Mouse (Mus musculus) heart, adult 2 months (tissue): Measurements from ENCODE around the gene Neurod1.
A peak's percentile ranks its signal among the peaks of the same experiment; 100 is the strongest.

Source experiments
- CTCF ChIP-seq: fragments of 200-600 bp; IDR thresholded peaks from 2 replicates; pipeline ENCODE4 v1.8.1; 2022; ENCODE audit warnings: antibody characterized with exemption, mild to moderate bottlenecking, moderate library complexity
- POLR2A ChIP-seq: fragments of 200-500 bp; IDR thresholded peaks from 2 replicates; pipeline ENCODE4 v1.6.1; 2011; ENCODE audit warnings: mild to moderate bottlenecking, low read depth, low read length, control low read depth; ENCODE audit not compliant: insufficient read depth

DNA sequence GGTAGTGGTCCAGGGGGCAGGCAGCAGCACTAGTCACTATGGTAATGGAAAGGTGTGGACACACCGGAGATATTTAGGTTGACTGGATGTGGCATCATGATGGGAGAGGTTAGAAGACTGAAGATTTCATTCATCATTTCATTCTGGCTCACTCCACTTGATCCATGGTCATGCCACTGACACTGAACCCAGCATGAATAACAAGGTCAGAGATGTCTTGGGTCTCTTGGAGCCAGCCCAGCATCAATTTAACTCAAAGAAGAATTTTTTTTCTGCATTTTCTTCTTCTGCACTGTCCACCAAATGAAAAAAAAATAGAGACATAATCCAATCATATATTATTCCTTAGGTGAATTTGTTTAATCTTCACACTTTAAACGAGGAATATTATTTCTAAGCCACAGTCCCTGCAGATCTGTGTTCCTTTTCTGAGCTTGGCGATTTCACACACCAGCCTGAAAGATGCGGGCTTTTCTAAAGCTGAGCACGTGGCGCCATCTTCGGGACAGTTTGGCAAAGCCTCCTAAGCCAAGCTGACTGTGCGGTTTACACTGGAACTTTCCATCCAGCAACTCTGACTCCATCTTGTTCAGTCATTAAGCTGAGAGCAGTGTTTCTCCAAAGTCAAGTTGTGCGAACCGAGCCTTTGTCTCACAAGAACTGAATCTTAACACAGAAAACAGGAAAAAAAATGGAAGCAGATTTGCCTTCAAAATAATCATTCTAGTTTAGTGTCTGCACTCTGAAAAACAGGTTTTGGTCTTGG is 42.6 kb upstream of the Neurod1 start:
- TF ChIP-seq POLR2A (no peak), CTCF (peak; percentile 79)
